Mouse (Mus musculus): ENCODE measurements around the gene Lin54. TPM values are rescaled to one million over a fixed set of nuclear protein-coding genes. Genes with fewer than 3 reads are reported as not detected.

Gene Lin54
- polyA plus RNA-seq, 1 experiment, result 2.9 TPM

DNA sequence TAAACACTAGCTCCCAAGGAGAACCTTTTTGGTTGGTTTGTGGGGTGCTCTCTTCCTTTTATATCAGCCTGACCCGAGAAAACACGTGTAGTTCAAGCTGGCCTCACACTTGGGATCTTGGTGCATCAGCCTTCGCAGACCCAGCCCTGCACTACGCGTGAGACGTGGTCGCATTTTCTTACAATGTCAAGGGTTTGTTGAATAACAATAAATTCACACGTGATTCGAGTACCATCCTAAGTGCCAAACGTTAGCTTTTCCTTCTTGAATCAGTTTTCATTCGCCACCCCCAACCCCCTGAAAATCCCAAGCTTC, 70.4 kb downstream of the Lin54 start:
- Histone ChIP-seq H3ac (ENCODE audit: control insufficient read depth, insufficient read length) (peak overlapping the region; percentile 56), H3K4me3 (peak overlapping the region; percentile 78), H3K4me2 (ENCODE audit: low read depth) (peak overlapping the region; percentile 78), H3K79me2 (ENCODE audit: control insufficient read depth, insufficient read depth) (peaks cover 42% of the 10 kb centered on the region), H3K36me3 (ENCODE audit: control insufficient read depth, insufficient read depth) (peaks cover 26% of the 10 kb centered on the region), H3K27me3 (ENCODE audit: control insufficient read depth, insufficient read depth, insufficient read length) (no peaks in the 10 kb centered on the region)
- no peak for TF ChIP-seq MYOD1 (IDR thresholded peaks at IDR 0.05; ENCODE audit: control insufficient read depth in 1 of 3, insufficient read length in 2 of 3, low read depth in 2 of 3)
- TF ChIP-seq USF1 (IDR thresholded peaks at IDR 0.05; ENCODE audit: low read depth), result no peak
- TF ChIP-seq MAX (IDR thresholded peaks at IDR 0.05; ENCODE audit: low read depth), result peak; percentile 3

DNA sequence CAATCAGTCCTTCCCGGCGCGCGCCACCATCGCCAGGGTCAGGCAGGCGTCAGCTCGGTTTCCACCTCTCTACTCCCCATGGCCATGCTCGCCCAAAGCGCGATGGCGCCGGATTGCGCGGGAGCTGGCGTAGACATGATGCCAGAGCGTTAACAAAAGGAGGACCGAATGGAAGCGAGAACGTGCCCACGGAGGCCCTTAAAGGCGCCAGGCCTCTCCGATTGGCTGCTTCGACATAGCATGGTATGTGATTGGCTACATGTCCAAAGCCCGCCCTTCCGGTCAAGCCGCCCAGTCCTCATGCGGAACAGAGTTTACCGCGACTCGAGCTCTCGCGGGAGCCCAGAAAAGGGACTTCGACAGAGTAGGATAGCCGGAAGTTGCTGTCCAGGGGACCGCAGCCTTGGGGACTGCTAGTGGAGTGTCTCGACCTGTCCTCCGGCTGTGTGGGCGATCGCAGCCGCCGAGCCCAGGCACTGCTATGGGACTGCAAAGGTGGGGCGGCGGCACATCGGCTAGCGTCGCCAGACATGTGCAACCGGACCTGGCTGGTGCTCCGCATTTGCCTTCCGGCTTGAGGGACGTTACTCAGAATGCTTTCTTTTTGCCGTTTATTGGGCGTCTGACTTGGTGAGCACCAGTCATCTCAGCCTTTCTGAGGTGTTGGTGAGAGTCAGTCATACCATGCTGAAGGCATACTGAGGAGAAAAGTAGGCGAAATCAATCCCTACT, 70.9 kb downstream of the Lin54 start:
- H3K4me3 ChIP-seq, result peak overlapping the region; percentile 78
- H3K79me2 ChIP-seq (ENCODE audit: control insufficient read depth, insufficient read depth), result peaks cover 48% of the 10 kb centered on the region
- no peak for TF ChIP-seq CEBPB (IDR thresholded peaks at IDR 0.05; ENCODE audit: insufficient read depth, poor library complexity, severe bottlenecking)
- TF ChIP-seq MAX (IDR thresholded peaks at IDR 0.05; ENCODE audit: low read depth), result peak; percentile 87
- TF ChIP-seq POLR2A (IDR thresholded peaks at IDR 0.05; ENCODE audit: insufficient read length, low read depth), result peak; percentile 87
- no peak for TF ChIP-seq TCF12 (IDR thresholded peaks at IDR 0.05; ENCODE audit: insufficient read depth, poor library complexity, severe bottlenecking)
- no peak for TF ChIP-seq USF1 (IDR thresholded peaks at IDR 0.05; ENCODE audit: low read depth)
- peak; percentile 19 for TF ChIP-seq SRF (IDR thresholded peaks at IDR 0.05; ENCODE audit: control insufficient read depth, insufficient read length, low read depth)
- TF ChIP-seq MYOD1 (IDR thresholded peaks at IDR 0.05; ENCODE audit: control insufficient read depth in 1 of 3, insufficient read length in 2 of 3, low read depth in 2 of 3), result peak in 2 of 3 experiments; percentile 9 to 33
- no peak for TF ChIP-seq MYOG (IDR thresholded peaks at IDR 0.05; ENCODE audit: control insufficient read depth in 1 of 3, insufficient read depth in 1 of 3, insufficient read length in 2 of 3, low read depth in 2 of 3)
- peak; percentile 91 for TF ChIP-seq POLR2AphosphoS2 (IDR thresholded peaks at IDR 0.05; ENCODE audit: insufficient read length, low read depth)
- no peak for TF ChIP-seq TCF3 (IDR thresholded peaks at IDR 0.05; ENCODE audit: insufficient read length, low read depth)
- peak; percentile 49 for TF ChIP-seq REST (IDR thresholded peaks at IDR 0.05; ENCODE audit: insufficient read depth, insufficient read length)
- no peak for TF ChIP-seq E2F4 (IDR thresholded peaks at IDR 0.05; ENCODE audit: insufficient read depth)
- H3ac ChIP-seq (ENCODE audit: control insufficient read depth, insufficient read length), result peak overlapping the region; percentile 56
- H3K4me2 ChIP-seq (ENCODE audit: low read depth), result peak overlapping the region; percentile 96
- H3K36me3 ChIP-seq (ENCODE audit: control insufficient read depth, insufficient read depth), result peaks cover 30% of the 10 kb centered on the region
- H3K27me3 ChIP-seq (ENCODE audit: control insufficient read depth, insufficient read depth, insufficient read length), result no peaks in the 10 kb centered on the region

DNA sequence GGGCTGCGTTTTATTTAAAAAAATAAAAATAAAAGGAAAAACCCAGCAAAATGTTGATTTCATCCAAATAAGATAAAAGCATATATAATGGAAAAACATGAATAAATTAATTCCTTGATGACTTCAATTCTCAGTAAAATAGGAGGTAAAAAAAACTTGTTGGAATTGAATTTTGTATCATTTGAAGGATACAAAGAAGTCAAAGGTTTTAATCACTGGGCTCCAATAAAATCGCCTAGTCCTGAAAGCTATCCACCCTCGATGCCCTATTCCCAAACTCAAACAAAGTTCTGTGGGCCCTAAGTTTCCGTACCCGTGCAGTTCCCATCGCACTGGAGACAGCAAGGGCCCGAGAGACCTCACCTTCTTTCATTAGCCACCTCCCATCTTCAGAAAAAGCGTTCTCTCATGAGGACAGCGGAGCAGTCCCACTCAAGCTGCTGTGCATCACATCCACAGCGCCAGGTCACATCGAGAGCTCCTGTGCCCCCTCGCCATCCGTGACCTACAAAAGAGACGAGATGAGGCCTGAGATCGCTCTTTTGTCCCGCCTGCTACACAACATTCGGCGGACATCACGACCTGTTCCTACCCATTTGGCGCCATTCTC, 71.6 kb downstream of the Lin54 start:
- Histone ChIP-seq H3K27me3 (ENCODE audit: control insufficient read depth, insufficient read depth, insufficient read length) (no peaks in the 10 kb centered on the region), H3K4me3 (peak overlapping the region; percentile 78), H3ac (ENCODE audit: control insufficient read depth, insufficient read length) (peak overlapping the region; percentile 56), H3K79me2 (ENCODE audit: control insufficient read depth, insufficient read depth) (peaks cover 54% of the 10 kb centered on the region), H3K36me3 (ENCODE audit: control insufficient read depth, insufficient read depth) (peaks cover 37% of the 10 kb centered on the region), H3K4me2 (ENCODE audit: low read depth) (peak overlapping the region; percentile 96)
- TF ChIP-seq TCF12 (IDR thresholded peaks at IDR 0.05; ENCODE audit: insufficient read depth, poor library complexity, severe bottlenecking), result no peak
- TF ChIP-seq POLR2AphosphoS2 (IDR thresholded peaks at IDR 0.05; ENCODE audit: insufficient read length, low read depth), result no peak
- no peak for TF ChIP-seq SRF (IDR thresholded peaks at IDR 0.05; ENCODE audit: control insufficient read depth, insufficient read length, low read depth)
- no peak for TF ChIP-seq REST (IDR thresholded peaks at IDR 0.05; ENCODE audit: insufficient read depth, insufficient read length)
- no peak for TF ChIP-seq E2F4 (IDR thresholded peaks at IDR 0.05; ENCODE audit: insufficient read depth)
- no peak for TF ChIP-seq MAX (IDR thresholded peaks at IDR 0.05; ENCODE audit: low read depth)
- TF ChIP-seq CEBPB (IDR thresholded peaks at IDR 0.05; ENCODE audit: insufficient read depth, poor library complexity, severe bottlenecking), result no peak
- TF ChIP-seq TCF3 (IDR thresholded peaks at IDR 0.05; ENCODE audit: insufficient read length, low read depth), result no peak
- TF ChIP-seq MYOG (IDR thresholded peaks at IDR 0.05; ENCODE audit: control insufficient read depth in 1 of 3, insufficient read depth in 1 of 3, insufficient read length in 2 of 3, low read depth in 2 of 3), result no peak
- TF ChIP-seq POLR2A (IDR thresholded peaks at IDR 0.05; ENCODE audit: insufficient read length, low read depth), result no peak
- TF ChIP-seq USF1 (IDR thresholded peaks at IDR 0.05; ENCODE audit: low read depth), result no peak
- no peak for TF ChIP-seq MYOD1 (IDR thresholded peaks at IDR 0.05; ENCODE audit: control insufficient read depth in 1 of 3, insufficient read length in 2 of 3, low read depth in 2 of 3)

DNA sequence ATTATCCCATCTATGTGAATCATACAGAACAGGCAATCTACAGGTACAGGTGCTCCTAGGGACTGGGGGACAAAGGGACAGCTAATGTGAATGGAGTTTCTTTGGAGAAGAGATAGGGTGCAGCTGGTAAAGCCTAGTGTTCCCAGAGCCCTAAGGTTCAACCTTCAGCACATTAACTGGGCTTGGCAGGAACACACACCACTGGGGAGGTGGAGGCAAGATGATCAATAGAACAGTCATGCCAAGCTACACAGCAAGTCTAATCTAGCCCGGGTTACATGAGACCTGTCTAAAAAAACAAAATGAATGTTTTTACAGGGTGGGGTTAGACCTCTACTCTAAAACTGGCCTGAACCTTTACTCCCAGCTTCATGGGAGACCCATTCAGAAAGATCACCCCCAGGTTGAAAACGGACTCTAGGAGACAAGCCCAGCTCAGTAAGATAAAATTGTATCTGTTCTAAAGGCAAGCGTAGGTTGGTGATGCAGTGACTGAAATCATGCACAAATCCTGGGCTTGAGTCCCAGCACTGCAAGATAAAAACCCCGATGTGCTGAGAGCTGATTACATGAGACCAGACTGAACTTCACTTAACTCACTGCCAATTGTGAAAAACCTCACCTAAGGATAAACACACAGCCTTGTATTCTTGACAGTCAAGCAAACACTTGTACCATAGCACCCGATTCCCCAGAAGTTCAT, 72.3 kb downstream of the Lin54 start:
- peak overlapping the region; percentile 56 for H3ac ChIP-seq (ENCODE audit: control insufficient read depth, insufficient read length)
- H3K36me3 ChIP-seq (ENCODE audit: control insufficient read depth, insufficient read depth), result peaks cover 42% of the 10 kb centered on the region
- no peak for TF ChIP-seq E2F4 (IDR thresholded peaks at IDR 0.05; ENCODE audit: insufficient read depth)
- no peak for TF ChIP-seq USF1 (IDR thresholded peaks at IDR 0.05; ENCODE audit: low read depth)
- TF ChIP-seq POLR2A (IDR thresholded peaks at IDR 0.05; ENCODE audit: insufficient read length, low read depth), result no peak
- no peak for TF ChIP-seq MYOD1 (IDR thresholded peaks at IDR 0.05; ENCODE audit: control insufficient read depth in 1 of 3, insufficient read length in 2 of 3, low read depth in 2 of 3)
- TF ChIP-seq CEBPB (IDR thresholded peaks at IDR 0.05; ENCODE audit: insufficient read depth, poor library complexity, severe bottlenecking), result no peak
- TF ChIP-seq TCF12 (IDR thresholded peaks at IDR 0.05; ENCODE audit: insufficient read depth, poor library complexity, severe bottlenecking), result no peak
- TF ChIP-seq SRF (IDR thresholded peaks at IDR 0.05; ENCODE audit: control insufficient read depth, insufficient read length, low read depth), result no peak
- TF ChIP-seq MAX (IDR thresholded peaks at IDR 0.05; ENCODE audit: low read depth), result no peak
- TF ChIP-seq MYOG (IDR thresholded peaks at IDR 0.05; ENCODE audit: control insufficient read depth in 1 of 3, insufficient read depth in 1 of 3, insufficient read length in 2 of 3, low read depth in 2 of 3), result no peak
- TF ChIP-seq TCF3 (IDR thresholded peaks at IDR 0.05; ENCODE audit: insufficient read length, low read depth), result no peak
- peaks cover 61% of the 10 kb centered on the region for H3K79me2 ChIP-seq (ENCODE audit: control insufficient read depth, insufficient read depth)
- H3K4me2 ChIP-seq (ENCODE audit: low read depth), result peak overlapping the region; percentile 96
- H3K27me3 ChIP-seq (ENCODE audit: control insufficient read depth, insufficient read depth, insufficient read length), result no peaks in the 10 kb centered on the region
- peak overlapping the region; percentile 78 for H3K4me3 ChIP-seq
